Mouse (Mus musculus) liver, embryonic 11.5 days (tissue): Measurements from ENCODE around the gene Pan3. TPM values are rescaled to one million over a fixed set of nuclear protein-coding genes. Genes with fewer than 3 reads are reported as not detected.

Experiments
- ATAC-seq: fragments of 200-750 bp; cut with Nextera tagmentation; replicated peaks from 2 replicates; pipeline ENCODE4 v1.8.0; 2017; ENCODE audit warnings: moderate number of reproducible peaks, mild to moderate bottlenecking, moderate TSS enrichment, moderate library complexity; ENCODE audit not compliant: low FRiP score
- DNase-seq: peaks from one replicate; pipeline ENCODE4 v3.0.0-alpha.2; 2017; ENCODE audit warnings: low spot score
- H3K27ac ChIP-seq: fragments of 300-500 bp; sonication (generic); 2 replicates; pipeline ENCODE4 v1.5.1; 2014; ENCODE audit warnings: mild to moderate bottlenecking, low read depth, low read length, control low read depth
- H3K27me3 ChIP-seq: fragments of 300-500 bp; sonication (generic); replicated peaks from 2 replicates; pipeline ENCODE4 v1.6.1; 2014; ENCODE audit warnings: low read length, mixed read lengths; ENCODE audit not compliant: control insufficient read depth, insufficient read depth
- H3K36me3 ChIP-seq: fragments of 300-500 bp; sonication (generic); 2 replicates; pipeline ENCODE4 v1.6.1; 2014; ENCODE audit warnings: mild to moderate bottlenecking, low read length, moderate library complexity, mixed read lengths; ENCODE audit not compliant: control insufficient read depth, insufficient read depth
- H3K4me1 ChIP-seq: fragments of 300-500 bp; sonication (generic); replicated peaks from 2 replicates; pipeline ENCODE4 v1.6.1; 2014; ENCODE audit warnings: low read length, mixed read lengths; ENCODE audit not compliant: control insufficient read depth, insufficient read depth
- H3K4me2 ChIP-seq: fragments of 300-500 bp; sonication (generic); 2 replicates; pipeline ENCODE4 v1.6.1; 2014; ENCODE audit warnings: mild to moderate bottlenecking, control low read depth, moderate library complexity
- H3K4me3 ChIP-seq: fragments of 300-500 bp; sonication (generic); 2 replicates; pipeline ENCODE4 v1.5.1; 2014; ENCODE audit warnings: low read depth, low read length, control low read depth
- H3K9ac ChIP-seq: fragments of 300-500 bp; sonication (generic); 2 replicates; pipeline ENCODE4 v1.6.1; 2014; ENCODE audit warnings: low read depth, low read length, control low read depth
- H3K9me3 ChIP-seq: fragments of 300-500 bp; sonication (generic); 2 replicates; pipeline ENCODE4 v1.6.1; 2016; ENCODE audit warnings: low read length, inconsistent platforms, mixed read lengths; ENCODE audit not compliant: control insufficient read depth
- WGBS: fragments of 180-500 bp; shearing (Covaris S2); extraction: QIAGEN DNeasy Blood & Tissue Kit; methylation state at CpG from one replicate; pipeline ENCODE4 v1.1.7; 2014; 5-methylcytosine and 5-hydroxymethylcytosine counted together
- polyA plus RNA-seq: library from polyadenylated mRNA; unstranded; fragments of >200 nt; fragmentation: Nextera tagmentation; extraction: Ambion mirVana; gene quantifications from 2 replicates; pipeline ENCODE4 v1.2.1, GENCODE M21; 2014

Gene Pan3
- polyA plus RNA-seq, 1 experiment from 2014 or later = 73.8 TPM

DNA sequence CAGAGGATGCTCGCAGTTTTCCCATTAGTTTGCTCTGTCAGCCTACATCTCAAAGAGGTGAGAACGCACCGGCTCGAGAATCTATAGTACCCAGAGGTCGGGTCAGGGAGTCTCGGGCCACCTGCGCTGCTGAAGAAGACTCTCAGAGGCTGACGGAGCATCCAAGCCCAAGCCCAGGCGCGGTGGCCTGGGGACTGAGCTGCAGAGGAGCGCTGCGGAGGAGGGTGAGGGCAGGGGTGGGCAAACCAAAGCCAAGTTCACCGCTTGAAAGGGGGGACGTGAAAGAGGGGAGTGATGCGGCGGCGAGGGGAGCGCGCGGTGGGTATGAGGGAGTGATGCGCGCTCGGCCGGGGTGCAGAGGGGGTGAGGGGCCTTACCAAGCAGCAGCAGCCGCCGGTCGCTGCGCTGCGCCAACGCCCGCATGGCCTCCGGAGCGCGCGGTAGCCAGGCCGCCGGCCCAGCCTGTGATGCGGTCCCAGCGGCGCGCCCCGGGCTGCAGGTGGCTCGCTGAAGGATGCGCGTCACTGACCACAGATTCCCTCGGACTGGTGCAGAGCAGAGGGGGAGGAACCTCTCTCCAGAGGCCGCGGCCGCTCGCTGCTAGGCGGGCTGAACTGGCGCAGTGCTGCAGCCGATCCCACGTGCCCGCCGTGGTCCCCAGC, 30.0 kb upstream of the Pan3 start, which contains the start of gene Flt3:
Flt3 (minus strand) TSS at position 647 of the 662 bp plus-strand sequence.
- 3% methylated on average over 56 of the region's 56 CpGs for WGBS
- Histone ChIP-seq H3K9ac (no peak within 1 kb of the TSS), H3K4me1 (peaks cover 6% of the 10 kb centered on the region), H3K27ac (no peak within 1 kb of the TSS), H3K4me2 (peak within 1 kb of the TSS; percentile 65), H3K9me3 (no peaks in the 10 kb centered on the region), H3K4me3 (peak within 1 kb of the TSS; percentile 43), H3K27me3 (peaks cover 42% of the 10 kb centered on the region), H3K36me3 (no peaks in the 10 kb centered on the region)
- peak; percentile 54 for DNase-seq
- ATAC-seq = peak; percentile 51

DNA sequence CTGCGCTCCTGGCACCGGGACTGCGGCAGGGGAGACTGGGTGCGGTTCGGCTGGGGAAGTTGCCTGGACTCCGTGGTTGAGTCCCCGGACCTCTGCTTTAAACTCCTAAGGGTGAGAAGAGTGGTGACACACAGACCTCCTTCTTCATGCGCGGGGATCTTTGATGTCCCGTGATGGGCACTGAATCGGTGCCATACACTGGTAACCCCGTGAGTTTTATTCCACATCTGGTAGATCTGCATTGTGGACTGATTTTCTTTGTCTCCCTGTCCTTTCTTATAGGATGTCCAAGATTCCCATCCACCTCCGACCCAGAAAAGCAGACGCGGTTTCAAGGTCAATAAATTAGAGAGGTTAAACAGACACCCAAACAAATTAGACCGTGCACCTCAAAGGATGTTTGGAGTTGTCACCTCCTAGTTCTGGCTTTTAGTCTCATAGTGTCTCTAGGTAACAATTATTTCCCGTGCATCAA, 29.4 kb upstream of the Pan3 start:
- no peaks in the 10 kb centered on the region for H3K9me3 ChIP-seq
- peaks cover 6% of the 10 kb centered on the region for H3K4me1 ChIP-seq
- DNase-seq = no peak
- 0 out of 2 replicates have a peak, but pooled peaks have one; percentile 7 for ATAC-seq
- WGBS = 4% methylated on average over 17 of the region's 17 CpGs
- H3K9ac ChIP-seq = no peak overlapping the region
- H3K27me3 ChIP-seq = peaks cover 42% of the 10 kb centered on the region
- H3K36me3 ChIP-seq = no peaks in the 10 kb centered on the region
- H3K4me3 ChIP-seq = peak overlapping the region; percentile 43
- peak overlapping the region; percentile 65 for H3K4me2 ChIP-seq
- no peak overlapping the region for H3K27ac ChIP-seq

DNA sequence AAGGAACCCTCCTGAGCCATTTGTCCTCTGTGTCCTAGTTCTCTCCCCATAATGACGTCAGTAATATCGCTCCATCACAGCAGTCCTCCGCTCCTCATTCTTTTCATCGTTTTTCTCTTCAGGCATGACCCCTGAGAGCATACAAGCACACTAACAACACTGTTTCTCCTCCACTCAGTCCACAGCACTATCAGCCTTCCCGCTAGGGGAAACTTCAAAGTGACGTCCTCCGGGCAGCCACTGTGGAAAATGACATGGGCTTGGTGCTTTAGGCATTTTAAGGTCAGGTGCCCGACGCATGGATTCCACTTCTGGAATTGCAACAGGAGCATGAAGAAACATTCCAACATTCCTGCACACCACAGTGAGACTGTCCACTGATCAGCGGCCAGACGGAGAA, 28.9 kb upstream of the Pan3 start:
- 35% methylated on average over 11 of the region's 11 CpGs for WGBS
- no peak overlapping the region for H3K4me3 ChIP-seq

DNA sequence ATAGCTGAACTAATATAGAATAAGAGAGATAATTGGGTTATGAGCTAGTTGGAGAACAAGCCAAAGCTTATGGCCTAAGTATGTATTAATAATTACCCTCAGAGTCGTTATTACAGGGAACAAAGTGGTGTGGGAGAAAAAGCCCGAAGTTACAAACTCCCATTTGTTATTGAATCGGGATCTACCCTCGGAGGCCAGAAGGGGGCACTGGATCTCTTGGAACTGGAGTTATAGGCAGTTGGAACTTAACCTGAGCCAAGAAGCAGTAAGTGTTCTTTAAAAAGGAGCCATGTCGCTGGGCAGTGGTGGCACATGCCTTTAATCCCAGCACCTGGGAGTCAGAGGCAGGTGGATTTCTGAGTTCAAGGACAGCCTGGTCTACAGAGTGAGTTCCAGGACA, 27.5 kb upstream of the Pan3 start:
- no peak overlapping the region for H3K4me2 ChIP-seq
- peaks cover 42% of the 10 kb centered on the region for H3K27me3 ChIP-seq
- H3K36me3 ChIP-seq = no peaks in the 10 kb centered on the region
- no peak overlapping the region for H3K27ac ChIP-seq
- no peaks in the 10 kb centered on the region for H3K9me3 ChIP-seq
- H3K4me1 ChIP-seq = peaks cover 6% of the 10 kb centered on the region
- DNase-seq = peak; percentile 53
- H3K4me3 ChIP-seq = no peak overlapping the region
- no peak overlapping the region for H3K9ac ChIP-seq
- ATAC-seq = no peak
- 18% methylated on average over 5 of the region's 5 CpGs for WGBS

More for the DNA sequence above, 28.9 kb upstream of the Pan3 start:
- peaks cover 42% of the 10 kb centered on the region for H3K27me3 ChIP-seq
- H3K27ac ChIP-seq = no peak overlapping the region
- peaks cover 6% of the 10 kb centered on the region for H3K4me1 ChIP-seq
- DNase-seq (no peak), ATAC-seq (no peak)
- no peaks in the 10 kb centered on the region for H3K9me3 ChIP-seq
- peak overlapping the region; percentile 65; the same call in 1 of the 2 replicates for H3K4me2 ChIP-seq
- no peaks in the 10 kb centered on the region for H3K36me3 ChIP-seq
- H3K9ac ChIP-seq = no peak overlapping the region

DNA sequence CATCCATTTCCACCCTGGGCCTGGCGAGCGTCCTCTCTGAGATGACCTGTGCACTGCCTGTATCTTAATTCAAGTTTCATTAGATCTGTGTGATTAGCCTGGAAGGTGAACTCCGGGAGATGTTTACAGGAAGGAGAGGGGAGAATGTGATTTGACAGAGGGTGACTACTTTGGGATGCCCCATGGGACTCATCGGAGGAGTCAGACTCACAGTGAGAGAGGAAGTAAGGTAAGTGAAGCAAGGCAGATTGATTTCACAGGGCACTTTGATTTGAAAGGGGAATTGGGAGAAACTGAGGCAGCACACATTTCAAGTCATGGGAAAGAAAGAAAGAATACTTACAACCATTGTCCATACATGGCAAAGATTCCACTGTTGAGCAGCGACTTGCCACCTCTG, 23.8 kb upstream of the Pan3 start:
- WGBS = 77% methylated on average over 5 of the region's 5 CpGs
- no peak overlapping the region for H3K27ac ChIP-seq
- no peak overlapping the region for H3K4me3 ChIP-seq
- no peak for DNase-seq
- no peak overlapping the region for H3K9ac ChIP-seq
- no peak overlapping the region for H3K4me2 ChIP-seq
- H3K27me3 ChIP-seq = peaks cover 11% of the 10 kb centered on the region
- H3K4me1 ChIP-seq = no peaks in the 10 kb centered on the region
- ATAC-seq = no peak
- no peaks in the 10 kb centered on the region for H3K36me3 ChIP-seq
- no peaks in the 10 kb centered on the region; the same call in 1 of the 2 replicates for H3K9me3 ChIP-seq

DNA sequence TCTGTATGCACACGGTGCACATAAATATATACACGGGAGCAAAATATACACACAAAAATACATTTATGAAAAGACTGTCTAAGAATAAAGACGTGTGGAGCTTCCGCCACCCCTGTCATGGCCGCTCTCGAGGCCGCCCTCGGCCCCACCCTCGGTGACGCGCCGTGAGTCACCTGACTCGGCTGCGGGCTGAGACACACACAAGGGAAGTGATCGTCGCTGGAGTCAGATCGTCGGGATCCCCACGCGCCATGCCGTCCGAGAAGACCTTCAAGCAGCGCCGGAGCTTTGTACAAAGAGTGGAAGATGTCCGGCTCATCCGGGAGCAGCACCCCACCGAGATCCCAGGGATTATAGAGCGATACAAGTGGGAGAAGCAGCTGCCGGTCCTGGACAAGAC, 21.2 kb upstream of the Pan3 start:
- H3K27me3 ChIP-seq = no peaks in the 10 kb centered on the region
- peak overlapping the region; percentile 51 for H3K4me2 ChIP-seq
- 46% methylated on average over 29 of the region's 29 CpGs for WGBS
- H3K9me3 ChIP-seq = no peaks in the 10 kb centered on the region; the same call in 1 of the 2 replicates
- H3K36me3 ChIP-seq = no peaks in the 10 kb centered on the region
- peak overlapping the region; percentile 24; the same call in 1 of the 2 replicates for H3K4me3 ChIP-seq
- H3K27ac ChIP-seq = no peak overlapping the region
- DNase-seq (peak; percentile 54), ATAC-seq (peak; percentile 76)
- H3K4me1 ChIP-seq = no peaks in the 10 kb centered on the region
- H3K9ac ChIP-seq = no peak overlapping the region

DNA sequence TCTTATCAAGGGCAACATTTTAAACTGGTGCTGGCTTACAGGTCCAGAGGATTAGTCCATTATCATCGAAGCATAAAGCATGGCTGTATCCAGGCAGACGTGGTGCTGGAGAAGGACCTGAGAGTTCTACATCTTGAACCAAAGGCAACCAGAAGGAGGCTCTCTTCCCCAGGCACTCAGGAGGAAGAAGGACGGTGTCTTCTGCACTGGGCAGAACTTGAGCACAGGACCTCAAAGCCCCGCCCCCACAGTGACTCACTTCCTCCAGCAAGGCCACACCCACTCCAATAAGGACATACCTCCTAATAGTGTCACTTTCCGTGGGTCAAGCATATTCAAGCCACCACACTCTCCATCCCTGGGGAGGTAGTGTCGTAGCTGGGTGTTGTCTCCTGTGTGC, 19.4 kb upstream of the Pan3 start:
- ATAC-seq = no peak

DNA sequence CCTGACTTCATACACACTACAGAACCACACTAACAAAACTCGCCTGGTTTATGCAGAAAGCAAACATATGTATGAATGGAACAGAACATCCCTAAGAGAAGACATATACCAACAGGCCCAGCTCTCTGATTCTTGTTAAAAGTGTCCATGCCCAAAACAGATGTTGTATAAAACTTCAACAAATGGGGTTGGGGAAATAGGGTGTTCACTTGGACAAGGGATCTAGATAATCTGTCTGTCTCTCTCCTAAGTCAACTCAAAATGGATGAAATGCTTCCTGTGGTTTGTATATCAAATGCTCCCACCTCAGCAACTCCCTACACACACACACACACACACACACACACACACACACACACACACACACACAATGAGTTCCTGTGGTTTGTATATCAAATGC, 12.0 kb upstream of the Pan3 start:
- WGBS = 72% methylated on average over 1 of the region's 1 CpGs
- Histone ChIP-seq H3K27ac (no peak overlapping the region), H3K9ac (no peak overlapping the region), H3K4me2 (no peak overlapping the region), H3K27me3 (no peaks in the 10 kb centered on the region), H3K4me1 (peaks cover 4% of the 10 kb centered on the region), H3K9me3 (no peaks in the 10 kb centered on the region), H3K4me3 (no peak overlapping the region), H3K36me3 (no peaks in the 10 kb centered on the region)
- DNase-seq = no peak
- no peak; the same call in 1 of the 2 replicates for ATAC-seq

More for the DNA sequence above, 19.4 kb upstream of the Pan3 start:
- Histone ChIP-seq H3K4me1 (no peaks in the 10 kb centered on the region), H3K27me3 (no peaks in the 10 kb centered on the region), H3K4me2 (no peak overlapping the region), H3K4me3 (no peak overlapping the region), H3K9me3 (no peaks in the 10 kb centered on the region; the same call in 1 of the 2 replicates), H3K36me3 (no peaks in the 10 kb centered on the region), H3K27ac (no peak overlapping the region), H3K9ac (no peak overlapping the region)
- 76% methylated on average over 6 of the region's 6 CpGs for WGBS
- DNase-seq = no peak
